Mouse (Mus musculus): ENCODE measurements around the gene Slc4a1ap.

The Slc4a1ap gene

DNA sequence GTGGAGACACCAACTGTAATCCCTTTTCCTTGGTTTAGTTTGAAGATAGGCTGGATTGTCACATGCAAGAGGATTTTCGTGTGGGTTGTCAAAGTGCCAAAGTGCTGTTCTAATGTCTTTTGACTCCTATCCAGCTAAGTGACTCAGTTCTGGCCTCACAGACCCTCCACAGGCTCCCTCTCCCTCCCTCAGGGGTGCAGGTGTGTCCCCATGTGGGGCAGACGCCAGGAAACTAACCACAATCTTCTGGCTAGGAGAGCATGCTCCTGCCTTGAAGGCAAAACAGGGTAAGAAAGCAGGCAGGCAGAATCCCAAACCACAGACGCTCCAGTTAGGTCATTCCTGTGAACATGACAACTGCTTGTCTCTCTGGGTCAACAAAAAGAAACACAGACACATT, 79.4 kb downstream of the Slc4a1ap start:
- no peak for DNase-seq (ENCODE audit: low spot score)

Measured in urinary bladder, postnatal 14 days (tissue).